Mouse (Mus musculus): ENCODE measurements at regions not wholly inside any gene's neighbourhood (a gene's known extent, or its start where the extent isn't known, plus 50 kb on each side); places are given as distances from the start of the nearest gene placed in this dataset.

- Histone ChIP-seq H3K27ac (no peak overlapping the region), H3K4me1 (peaks cover 9% of the 10 kb centered on the region), H3K4me2 (no peak overlapping the region), H3K36me3 (no peaks in the 10 kb centered on the region), H3K9me3 (replicated peaks) (no peaks in the 10 kb centered on the region), H3K4me3 (no peak overlapping the region), H3K27me3 (replicated peaks) (peaks cover 30% of the 10 kb centered on the region), H3K9ac (no peak overlapping the region)
- WGBS (ENCODE audit: insufficient replicate concordance) = 67% methylated on average over 8 of the region's 8 CpGs
- ATAC-seq = no peak
Measured at GRCm38 (mm10) chr13:97676536-97677048, 83.8 kb downstream of the Gm10260 start.

- H3K9me3 ChIP-seq (replicated peaks) = no peaks in the 10 kb centered on the region
- H3K27ac ChIP-seq = no peak overlapping the region
- H3K36me3 ChIP-seq = no peaks in the 10 kb centered on the region
- H3K4me3 ChIP-seq = no peak overlapping the region
- H3K9ac ChIP-seq = no peak overlapping the region
- H3K4me2 ChIP-seq = no peak overlapping the region
- no peaks in the 10 kb centered on the region for H3K4me1 ChIP-seq
- peaks cover 41% of the 10 kb centered on the region for H3K27me3 ChIP-seq (replicated peaks)
- no peak for ATAC-seq
- 73% methylated on average over 5 of the region's 5 CpGs for WGBS (ENCODE audit: insufficient replicate concordance)
Measured at GRCm38 (mm10) chr13:97673107-97673506, 87.3 kb downstream of the Gm10260 start.

- peaks cover 41% of the 10 kb centered on the region for H3K27me3 ChIP-seq (replicated peaks)
- WGBS (ENCODE audit: insufficient replicate concordance) = 61% methylated on average over 7 of the region's 7 CpGs
- H3K4me1 ChIP-seq = no peaks in the 10 kb centered on the region
- no peak overlapping the region for H3K4me2 ChIP-seq
- no peak overlapping the region for H3K4me3 ChIP-seq
- H3K9ac ChIP-seq = no peak overlapping the region
- no peak for ATAC-seq
- H3K9me3 ChIP-seq (replicated peaks) = no peaks in the 10 kb centered on the region
- no peak overlapping the region for H3K27ac ChIP-seq
- H3K36me3 ChIP-seq = no peaks in the 10 kb centered on the region
Measured at GRCm38 (mm10) chr13:97672038-97672675, 88.3 kb downstream of the Gm10260 start.

GRCm38 (mm10) chr13:97669366-97669765 is 91.1 kb downstream of the Gm10260 start:
- Histone ChIP-seq H3K36me3 (no peaks in the 10 kb centered on the region), H3K4me1 (no peaks in the 10 kb centered on the region), H3K4me3 (no peak overlapping the region), H3K27ac (no peak overlapping the region), H3K4me2 (no peak overlapping the region), H3K9me3 (replicated peaks) (no peaks in the 10 kb centered on the region), H3K9ac (no peak overlapping the region), H3K27me3 (replicated peaks) (peaks cover 31% of the 10 kb centered on the region)
- 76% methylated on average over 8 of the region's 8 CpGs for WGBS (ENCODE audit: insufficient replicate concordance)
- no peak for ATAC-seq

- Histone ChIP-seq H3K4me3 (no peak overlapping the region), H3K27ac (no peak overlapping the region), H3K36me3 (no peaks in the 10 kb centered on the region), H3K27me3 (replicated peaks) (peaks cover 29% of the 10 kb centered on the region; the same call in 1 of the 2 replicates), H3K9ac (no peak overlapping the region), H3K4me2 (no peak overlapping the region), H3K9me3 (replicated peaks) (no peaks in the 10 kb centered on the region), H3K4me1 (no peaks in the 10 kb centered on the region)
- no peak for ATAC-seq
- WGBS (ENCODE audit: insufficient replicate concordance) = 65% methylated on average over 5 of the region's 5 CpGs
Measured at GRCm38 (mm10) chr13:97668910-97669309, 91.5 kb downstream of the Gm10260 start.

GRCm38 (mm10) chr13:97667313-97667712 is 93.1 kb downstream of the Gm10260 start:
- no peak overlapping the region for H3K27ac ChIP-seq
- WGBS (ENCODE audit: insufficient replicate concordance) = 82% methylated on average over 7 of the region's 7 CpGs
- H3K36me3 ChIP-seq = no peaks in the 10 kb centered on the region
- H3K4me1 ChIP-seq = no peaks in the 10 kb centered on the region
- no peak overlapping the region for H3K4me3 ChIP-seq
- H3K27me3 ChIP-seq (replicated peaks) = peaks cover 18% of the 10 kb centered on the region; the same call in 1 of the 2 replicates
- no peak for ATAC-seq
- no peak overlapping the region for H3K9ac ChIP-seq
- no peak overlapping the region for H3K4me2 ChIP-seq
- H3K9me3 ChIP-seq (replicated peaks) = no peaks in the 10 kb centered on the region

- 65% methylated on average over 4 of the region's 4 CpGs for WGBS (ENCODE audit: insufficient replicate concordance)
- H3K9ac ChIP-seq = no peak overlapping the region
Measured at GRCm38 (mm10) chr13:97666761-97667160, 93.7 kb downstream of the Gm10260 start.

GRCm38 (mm10) chr13:97665226-97665625 is 95.2 kb downstream of the Gm10260 start:
- Histone ChIP-seq H3K36me3 (no peaks in the 10 kb centered on the region), H3K4me1 (no peaks in the 10 kb centered on the region), H3K9ac (no peak overlapping the region), H3K4me3 (no peak overlapping the region), H3K4me2 (no peak overlapping the region), H3K27ac (no peak overlapping the region), H3K27me3 (replicated peaks) (0 out of 2 replicates have a peak, but pooled peaks cover 4% of the 10 kb centered on the region), H3K9me3 (replicated peaks) (no peaks in the 10 kb centered on the region)
- ATAC-seq = no peak
- 54% methylated on average over 1 of the region's 1 CpGs for WGBS (ENCODE audit: insufficient replicate concordance)

More at GRCm38 (mm10) chr13:97666761-97667160, 93.7 kb downstream of the Gm10260 start:
- H3K27me3 ChIP-seq (replicated peaks) = peaks cover 13% of the 10 kb centered on the region; the same call in 1 of the 2 replicates
- H3K4me2 ChIP-seq = no peak overlapping the region
- H3K4me3 ChIP-seq = no peak overlapping the region
- ATAC-seq = no peak
- H3K36me3 ChIP-seq = no peaks in the 10 kb centered on the region
- no peak overlapping the region for H3K27ac ChIP-seq
- H3K9me3 ChIP-seq (replicated peaks) = no peaks in the 10 kb centered on the region
- no peaks in the 10 kb centered on the region for H3K4me1 ChIP-seq

GRCm38 (mm10) chr13:97662741-97663140 is 97.7 kb downstream of the Gm10260 start:
- no peak for ATAC-seq
- 63% methylated on average over 8 of the region's 8 CpGs for WGBS (ENCODE audit: insufficient replicate concordance)

GRCm38 (mm10) chr13:97656618-97657017 is 103.8 kb downstream of the Gm10260 start:
- H3K27ac ChIP-seq = no peak overlapping the region
- no peak overlapping the region for H3K9ac ChIP-seq
- H3K36me3 ChIP-seq = no peaks in the 10 kb centered on the region
- H3K4me1 ChIP-seq = no peaks in the 10 kb centered on the region
- 76% methylated on average over 2 of the region's 2 CpGs for WGBS (ENCODE audit: insufficient replicate concordance)
- no peak overlapping the region for H3K4me3 ChIP-seq
- no peak for ATAC-seq
- no peaks in the 10 kb centered on the region for H3K27me3 ChIP-seq (replicated peaks)
- no peaks in the 10 kb centered on the region for H3K9me3 ChIP-seq (replicated peaks)
- no peak overlapping the region for H3K4me2 ChIP-seq

More at GRCm38 (mm10) chr13:97662741-97663140, 97.7 kb downstream of the Gm10260 start:
- Histone ChIP-seq H3K36me3 (no peaks in the 10 kb centered on the region), H3K9me3 (replicated peaks) (no peaks in the 10 kb centered on the region), H3K27ac (no peak overlapping the region), H3K4me3 (no peak overlapping the region), H3K9ac (no peak overlapping the region), H3K4me2 (no peak overlapping the region), H3K27me3 (replicated peaks) (no peaks in the 10 kb centered on the region), H3K4me1 (no peaks in the 10 kb centered on the region)

GRCm38 (mm10) chr13:97652279-97652678 is 108.2 kb downstream of the Gm10260 start:
- Histone ChIP-seq H3K27me3 (replicated peaks) (no peaks in the 10 kb centered on the region; the same call in 1 of the 2 replicates), H3K27ac (no peak overlapping the region), H3K36me3 (no peaks in the 10 kb centered on the region), H3K9ac (no peak overlapping the region), H3K4me1 (no peaks in the 10 kb centered on the region), H3K9me3 (replicated peaks) (no peaks in the 10 kb centered on the region), H3K4me3 (no peak overlapping the region), H3K4me2 (no peak overlapping the region)
- no peak for ATAC-seq
- WGBS (ENCODE audit: insufficient replicate concordance) = 75% methylated on average over 9 of the region's 9 CpGs

- no peak overlapping the region for H3K27ac ChIP-seq
- H3K4me3 ChIP-seq = no peak overlapping the region
- no peaks in the 10 kb centered on the region for H3K9me3 ChIP-seq (replicated peaks)
- H3K4me2 ChIP-seq = no peak overlapping the region
- H3K4me1 ChIP-seq = no peaks in the 10 kb centered on the region
- ATAC-seq = no peak
- no peak overlapping the region for H3K9ac ChIP-seq
- no peaks in the 10 kb centered on the region; the same call in 1 of the 2 replicates for H3K27me3 ChIP-seq (replicated peaks)
- H3K36me3 ChIP-seq = no peaks in the 10 kb centered on the region
- 64% methylated on average over 9 of the region's 9 CpGs for WGBS (ENCODE audit: insufficient replicate concordance)
Measured at GRCm38 (mm10) chr13:97651761-97652160, 108.7 kb downstream of the Gm10260 start.

Measured in liver, embryonic 12.5 days (tissue).